Mouse (Mus musculus): ENCODE results near the gene Serpinb6b. TPM values are rescaled to one million over a fixed set of nuclear protein-coding genes. Genes with fewer than 3 reads are reported as not detected.
"Not testable (repeated sequence)": the region's sequence is repeated elsewhere in the genome, so short reads cannot be mapped to it uniquely, and the experiment has no call there.

Gene Serpinb6b
- polyA plus RNA-seq, 1 experiment, result 0.85 TPM

- no peak overlapping the region for H3K4me3 ChIP-seq (ENCODE audit: low read depth, low read length)
- no peaks in the 10 kb centered on the region for H3K36me3 ChIP-seq (ENCODE audit: control insufficient read depth, insufficient read depth, low read length)
- 2% methylated on average over 1 of the region's 1 CpGs for WGBS
- H3K27ac ChIP-seq (ENCODE audit: insufficient read depth, low read depth, low read length), result no peak overlapping the region
- H3K4me1 ChIP-seq (ENCODE audit: control insufficient read depth, insufficient read depth, insufficient read length, low read length), result no peaks in the 10 kb centered on the region
- H3K27me3 ChIP-seq (ENCODE audit: control insufficient read depth, insufficient read depth, low read length), result no peaks in the 10 kb centered on the region
- no peak for TF ChIP-seq POLR2A (IDR thresholded peaks at IDR 0.05; ENCODE audit: low read depth, low read length)
- TF ChIP-seq CTCF (IDR thresholded peaks at IDR 0.05; ENCODE audit: extremely low read depth, insufficient read length, insufficient replicate concordance, low read depth, low read length), result no peak
Measured at GRCm38 (mm10) chr13:32934706-32935381, 30.2 kb upstream of the Serpinb6b start.

- not testable (repeated sequence) for H3K4me3 ChIP-seq (ENCODE audit: low read depth, low read length); H3K27ac ChIP-seq (ENCODE audit: insufficient read depth, low read depth, low read length); H3K36me3 ChIP-seq (ENCODE audit: control insufficient read depth, insufficient read depth, low read length); H3K27me3 ChIP-seq (ENCODE audit: control insufficient read depth, insufficient read depth, low read length); H3K4me1 ChIP-seq (ENCODE audit: control insufficient read depth, insufficient read depth, insufficient read length, low read length)
- 52% methylated on average over 4 of the region's 4 CpGs for WGBS
Measured at GRCm38 (mm10) chr13:32938275-32938674, 26.7 kb upstream of the Serpinb6b start.

- not testable (repeated sequence) for H3K4me1 ChIP-seq (ENCODE audit: control insufficient read depth, insufficient read depth, insufficient read length, low read length); H3K27me3 ChIP-seq (ENCODE audit: control insufficient read depth, insufficient read depth, low read length); H3K36me3 ChIP-seq (ENCODE audit: control insufficient read depth, insufficient read depth, low read length); H3K27ac ChIP-seq (ENCODE audit: insufficient read depth, low read depth, low read length); H3K4me3 ChIP-seq (ENCODE audit: low read depth, low read length)
- WGBS, result 62% methylated on average over 3 of the region's 3 CpGs
Measured at GRCm38 (mm10) chr13:32939191-32939590, 25.8 kb upstream of the Serpinb6b start.

GRCm38 (mm10) chr13:32956537-32956936, 8.5 kb upstream of the Serpinb6b start:
- Histone ChIP-seq H3K4me3 (ENCODE audit: low read depth, low read length) (no peak overlapping the region), H3K4me1 (ENCODE audit: control insufficient read depth, insufficient read depth, insufficient read length, low read length) (no peaks in the 10 kb centered on the region), H3K27me3 (ENCODE audit: control insufficient read depth, insufficient read depth, low read length) (no peaks in the 10 kb centered on the region), H3K36me3 (ENCODE audit: control insufficient read depth, insufficient read depth, low read length) (no peaks in the 10 kb centered on the region), H3K27ac (ENCODE audit: insufficient read depth, low read depth, low read length) (no peak overlapping the region)
- WGBS, result 43% methylated on average over 4 of the region's 4 CpGs
- TF ChIP-seq CTCF (IDR thresholded peaks at IDR 0.05; ENCODE audit: extremely low read depth, insufficient read length, insufficient replicate concordance, low read depth, low read length) (no peak), POLR2A (IDR thresholded peaks at IDR 0.05; ENCODE audit: low read depth, low read length) (no peak)

GRCm38 (mm10) chr13:32957917-32958316, 7.1 kb upstream of the Serpinb6b start:
- TF ChIP-seq CTCF (IDR thresholded peaks at IDR 0.05; ENCODE audit: extremely low read depth, insufficient read length, insufficient replicate concordance, low read depth, low read length), result no peak
- TF ChIP-seq POLR2A (IDR thresholded peaks at IDR 0.05; ENCODE audit: low read depth, low read length), result no peak
- WGBS, result 41% methylated on average over 4 of the region's 4 CpGs
- H3K27ac ChIP-seq (ENCODE audit: insufficient read depth, low read depth, low read length), result no peak overlapping the region
- H3K27me3 ChIP-seq (ENCODE audit: control insufficient read depth, insufficient read depth, low read length), result no peaks in the 10 kb centered on the region
- no peaks in the 10 kb centered on the region for H3K36me3 ChIP-seq (ENCODE audit: control insufficient read depth, insufficient read depth, low read length)
- no peaks in the 10 kb centered on the region for H3K4me1 ChIP-seq (ENCODE audit: control insufficient read depth, insufficient read depth, insufficient read length, low read length)
- no peak overlapping the region for H3K4me3 ChIP-seq (ENCODE audit: low read depth, low read length)

GRCm38 (mm10) chr13:32958521-32958920, 6.5 kb upstream of the Serpinb6b start:
- not testable (repeated sequence) for H3K4me3 ChIP-seq (ENCODE audit: low read depth, low read length); H3K36me3 ChIP-seq (ENCODE audit: control insufficient read depth, insufficient read depth, low read length); H3K4me1 ChIP-seq (ENCODE audit: control insufficient read depth, insufficient read depth, insufficient read length, low read length); H3K27ac ChIP-seq (ENCODE audit: insufficient read depth, low read depth, low read length); H3K27me3 ChIP-seq (ENCODE audit: control insufficient read depth, insufficient read depth, low read length)
- WGBS, result 77% methylated on average over 7 of the region's 7 CpGs

- no peaks in the 10 kb centered on the region for H3K36me3 ChIP-seq (ENCODE audit: control insufficient read depth, insufficient read depth, low read length)
- TF ChIP-seq POLR2A (IDR thresholded peaks at IDR 0.05; ENCODE audit: low read depth, low read length), result no peak
- TF ChIP-seq CTCF (IDR thresholded peaks at IDR 0.05; ENCODE audit: extremely low read depth, insufficient read length, insufficient replicate concordance, low read depth, low read length), result no peak
- H3K4me3 ChIP-seq (ENCODE audit: low read depth, low read length), result no peak overlapping the region
- H3K27me3 ChIP-seq (ENCODE audit: control insufficient read depth, insufficient read depth, low read length), result no peaks in the 10 kb centered on the region
- H3K4me1 ChIP-seq (ENCODE audit: control insufficient read depth, insufficient read depth, insufficient read length, low read length), result no peaks in the 10 kb centered on the region
- WGBS, result 65% methylated on average over 9 of the region's 9 CpGs
- no peak overlapping the region for H3K27ac ChIP-seq (ENCODE audit: insufficient read depth, low read depth, low read length)
Measured at GRCm38 (mm10) chr13:32963990-32964753, 837 bp upstream of the Serpinb6b start.
